Mouse (Mus musculus) small intestine, adult 2 months (tissue): Measurements from ENCODE around the gene Mlx.

Experiments used
- CTCF ChIP-seq: fragments of 200-500 bp; IDR thresholded peaks from 2 replicates; pipeline ENCODE4 v1.5.1; 2012; ENCODE audit warnings: low read depth, mild to moderate bottlenecking, control low read depth, inconsistent platforms, low read length, moderate library complexity, mixed read lengths; ENCODE audit not compliant: insufficient replicate concordance, insufficient read length; ENCODE audit errors: extremely low read depth
- POLR2A ChIP-seq: fragments of 200-500 bp; IDR thresholded peaks from 2 replicates; pipeline ENCODE4 v1.6.1; 2012; ENCODE audit warnings: low read depth, mild to moderate bottlenecking, control low read depth, inconsistent platforms, low read length, moderate library complexity

GRCm38 (mm10) chr11:101037795-101038194 is 49.3 kb upstream of the Mlx start:
- no peak for TF ChIP-seq CTCF
- no peak for TF ChIP-seq POLR2A
